Mouse (Mus musculus) myocyte (in vitro differentiated cells): ENCODE measurements at regions not wholly inside any gene's neighbourhood (a gene's known extent, or its start where the extent isn't known, plus 50 kb on each side); places are given as distances from the start of the nearest gene placed in this dataset.

Source experiments
- CEBPB ChIP-seq: IDR thresholded peaks from 2 replicates; pipeline ENCODE4 v1.6.1; 2011; ENCODE audit warnings: mild to moderate bottlenecking, moderate library complexity; ENCODE audit not compliant: poor library complexity, insufficient read depth, severe bottlenecking
- MAX ChIP-seq: IDR thresholded peaks from one replicate; pipeline ENCODE4 v1.6.1; 2011; ENCODE audit warnings: low read depth, mild to moderate bottlenecking, control low read depth
- MYOG ChIP-seq, 3 experiments: IDR thresholded peaks; one replicate each; pipeline ENCODE4 v1.6.1; 2011; ENCODE audit warnings: control low read depth in 2 of 3, low read depth in 2 of 3, mild to moderate bottlenecking in 2 of 3; ENCODE audit not compliant: insufficient read length in 2 of 3, control insufficient read depth in 1 of 3, insufficient read depth in 1 of 3
- POLR2A ChIP-seq: IDR thresholded peaks from one replicate; pipeline ENCODE4 v1.6.1; 2011; ENCODE audit warnings: low read depth, mild to moderate bottlenecking, control low read depth, moderate library complexity; ENCODE audit not compliant: insufficient read length
- POLR2AphosphoS2 ChIP-seq: IDR thresholded peaks from one replicate; pipeline ENCODE4 v1.6.1; 2011; ENCODE audit warnings: low read depth, control low read depth; ENCODE audit not compliant: insufficient read length
- REST ChIP-seq: IDR thresholded peaks from one replicate; pipeline ENCODE4 v1.6.1; 2011; ENCODE audit warnings: mild to moderate bottlenecking, control low read depth, moderate library complexity; ENCODE audit not compliant: insufficient read depth, insufficient read length
- TCF12 ChIP-seq: IDR thresholded peaks from one replicate; pipeline ENCODE4 v1.6.1; 2011; ENCODE audit warnings: mild to moderate bottlenecking, control low read depth; ENCODE audit not compliant: poor library complexity, insufficient read depth, severe bottlenecking
- USF1 ChIP-seq: IDR thresholded peaks from one replicate; pipeline ENCODE4 v1.6.1; 2011; ENCODE audit warnings: low read depth, mild to moderate bottlenecking, control low read depth, moderate library complexity

GRCm38 (mm10) chr14:76877306-76877705 lies 159.3 kb upstream of the Ccdc122 start:
- TF ChIP-seq POLR2A (no peak), TCF12 (no peak), MYOG (IDR thresholded peaks at IDR 0.05; ENCODE audit: control insufficient read depth in 1 of 3, insufficient read depth in 1 of 3, insufficient read length in 2 of 3, low read depth in 2 of 3) (no peak), MAX (no peak), USF1 (no peak), REST (no peak), CEBPB (no peak), POLR2AphosphoS2 (no peak)
